Mouse (Mus musculus) neutrophil, adult 83 days (primary cell): Measurements from ENCODE around the gene Carm1. TPM values are rescaled to one million over a fixed set of nuclear protein-coding genes. Genes with fewer than 3 reads are reported as not detected.

Source experiments
- total RNA-seq, 2 experiments: library from RNA; stranded (reverse); gene quantifications; one replicate each; pipeline ENCODE4 v1.2.4; 2023

Carm1 gene
- total RNA-seq = 10 to 100 TPM; 34.6 to 37.5 TPM

GRCm38 (mm10) chr9:21546789-21547074 is at the start of gene Carm1:
Gene Carm1, plus strand, starts transcription at chr9:21546894.

GRCm38 (mm10) chr9:21509772-21510688 is 36.7 kb upstream of the Carm1 start, which contains the start of gene Tmed1:
Gene Tmed1, minus strand, starts transcription at chr9:21510252.

GRCm38 (mm10) chr9:21525937-21526633 is 20.6 kb upstream of the Carm1 start, which contains the start of gene AB124611:
Gene AB124611, plus strand, starts transcription at chr9:21526176.

GRCm38 (mm10) chr9:21592703-21593121 is 46.0 kb downstream of the Carm1 start, which contains the start of the genes Timm29 and Yipf2:
Gene Timm29, plus strand, starts transcription at chr9:21592722.
Gene Yipf2, minus strand, starts transcription at chr9:21592828.

GRCm38 (mm10) chr9:21615617-21616231 is 69.0 kb downstream of the Carm1 start, which contains the start of gene Smarca4:
Gene Smarca4, plus strand, starts transcription at chr9:21616169.

Other genes with a start within 250 kb of the Carm1 start
- 1 to 10 TPM; 3.4 to 4.2 TPM for gene Ap1m2, start 234.6 kb upstream of the Carm1 start, total RNA-seq
- 100 to 1,000 TPM; 130 to 139 TPM for gene Slc44a2, start 226.2 kb upstream of the Carm1 start, total RNA-seq
- 10 to 100 TPM; 33.6 to 41.6 TPM for gene Ilf3, start 179.0 kb upstream of the Carm1 start, total RNA-seq
- 10 to 100 TPM; 15.2 to 17.4 TPM for gene Qtrt1, start 135.1 kb upstream of the Carm1 start, total RNA-seq
- 100 to 1,000 TPM; 226 to 246 TPM for gene Dnm2, start 122.0 kb upstream of the Carm1 start, total RNA-seq
- gene Tmed1, start 36.6 kb upstream of the Carm1 start, total RNA-seq = 1 to 10 TPM; 5.6 to 6.5 TPM
- 100 to 1,000 TPM; 219 to 227 TPM for gene AB124611, start 20.7 kb upstream of the Carm1 start, total RNA-seq
- 10 to 100 TPM; 17.7 to 18.5 TPM for gene Timm29, start 45.8 kb downstream of the Carm1 start, total RNA-seq
- gene Yipf2, start 45.9 kb downstream of the Carm1 start, total RNA-seq = 1 to 10 TPM; 8.5 to 9.1 TPM
- gene Smarca4, start 69.3 kb downstream of the Carm1 start, total RNA-seq = 10 to 100 TPM; 56.3 to 60.9 TPM
- 10 to 100 TPM; 57.9 to 62.6 TPM for gene Ldlr, start 176.6 kb downstream of the Carm1 start, total RNA-seq
- gene Spc24, start 213.4 kb downstream of the Carm1 start, total RNA-seq = 10 to 100 TPM; 32.1 to 43.7 TPM